Mouse (Mus musculus) layer of hippocampus, adult 2 months (tissue): ENCODE data around the gene Gpsm3. TPM values are rescaled to one million over a fixed set of nuclear protein-coding genes. Genes with fewer than 3 reads are reported as not detected.

Source experiments
- DNase-seq, 2 experiments: peaks; one replicate each; pipeline ENCODE4 v3.0.0; 2022; ENCODE audit warnings: low spot score in 2 of 2
- H3K27ac ChIP-seq: fragments of 200-600 bp; 2 replicates; pipeline ENCODE4 v1.8.1; 2022
- H3K4me3 ChIP-seq: fragments of 200-600 bp; 2 replicates; pipeline ENCODE4 v1.8.1; 2022; ENCODE audit warnings: mild to moderate bottlenecking
- CTCF ChIP-seq: fragments of 200-600 bp; conservative IDR thresholded peaks from 2 replicates; pipeline ENCODE4 v1.8.1; 2022; ENCODE audit warnings: antibody characterized with exemption, mild to moderate bottlenecking, moderate library complexity
- total RNA-seq, 2 experiments: library from RNA; stranded (reverse); gene quantifications; 2 replicates each; pipeline ENCODE4 v1.2.3; 2021

Gpsm3 gene
- total RNA-seq, 2 experiments from 2014 or later, result 2.4 to 2.5 TPM

- TF ChIP-seq CTCF, result no peak
- Histone ChIP-seq H3K4me3 (peak overlapping the region; percentile 84), H3K27ac (peak overlapping the region; percentile 99; the same call in 1 of the 2 replicates)
- no peak for DNase-seq
Observed at GRCm38 (mm10) chr17:34593752-34594525, 4.3 kb downstream of the Gpsm3 start.

GRCm38 (mm10) chr17:34596098-34596497 is 6.5 kb downstream of the Gpsm3 start:
- Histone ChIP-seq H3K4me3 (no peak overlapping the region), H3K27ac (no peak overlapping the region)
- no peak for DNase-seq
- TF ChIP-seq CTCF, result no peak

DNA sequence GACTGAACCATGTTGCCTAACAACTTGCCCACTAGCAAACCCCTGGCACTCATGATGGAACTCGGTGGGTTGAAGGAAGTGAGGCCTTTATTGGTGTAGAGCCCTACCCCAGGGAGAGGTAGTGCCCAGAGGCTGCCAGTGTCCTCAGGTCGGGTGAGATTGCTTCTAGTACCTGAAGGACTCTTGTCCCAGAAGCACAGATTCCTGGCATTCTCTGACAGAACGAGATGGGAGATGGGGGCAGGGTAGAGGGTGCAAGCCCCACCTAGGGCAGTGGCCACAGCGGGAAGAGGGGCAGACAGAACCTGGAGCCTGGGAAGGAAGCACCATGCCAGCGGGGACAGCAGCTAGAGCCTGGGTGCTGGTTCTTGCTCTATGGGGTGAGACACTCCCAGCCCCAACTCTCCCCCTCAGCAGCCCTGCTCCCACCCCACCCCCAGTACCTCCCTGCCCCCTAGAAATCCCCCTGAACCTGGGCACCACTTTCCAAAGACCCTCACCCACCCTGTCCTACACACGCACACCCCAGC is 8.0 kb downstream of the Gpsm3 start, which contains the start of gene Ager:
Gene Ager (plus strand): TSS at position 297 of the 530 bp plus-strand sequence.
- TF ChIP-seq CTCF, result no peak
- no peak for DNase-seq

DNA sequence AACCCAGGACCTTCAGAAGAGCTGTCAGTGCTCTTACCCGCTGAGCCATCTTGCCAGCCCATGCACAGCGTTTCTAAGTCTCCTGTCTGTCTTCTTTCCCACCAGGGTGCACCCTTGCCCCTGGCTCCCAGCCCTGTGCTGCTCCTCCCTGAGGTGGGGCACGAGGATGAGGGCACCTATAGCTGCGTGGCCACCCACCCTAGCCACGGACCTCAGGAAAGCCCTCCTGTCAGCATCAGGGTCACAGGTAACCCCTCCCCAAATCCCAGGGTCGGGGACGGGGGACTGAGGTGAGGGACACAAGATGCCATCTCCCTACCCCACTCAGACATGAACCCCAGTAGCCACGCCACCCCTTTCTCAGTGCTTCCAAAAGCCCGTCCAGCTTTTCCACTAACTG is 10.3 kb downstream of the Gpsm3 start:
- Histone ChIP-seq H3K27ac (no peak overlapping the region), H3K4me3 (no peak overlapping the region)
- DNase-seq, result no peak
- no peak for TF ChIP-seq CTCF

More for the DNA sequence above, 8.0 kb downstream of the Gpsm3 start, which contains the start of gene Ager:
- Histone ChIP-seq H3K4me3 (no peak within 1 kb of the TSS), H3K27ac (no peak within 1 kb of the TSS)

DNA sequence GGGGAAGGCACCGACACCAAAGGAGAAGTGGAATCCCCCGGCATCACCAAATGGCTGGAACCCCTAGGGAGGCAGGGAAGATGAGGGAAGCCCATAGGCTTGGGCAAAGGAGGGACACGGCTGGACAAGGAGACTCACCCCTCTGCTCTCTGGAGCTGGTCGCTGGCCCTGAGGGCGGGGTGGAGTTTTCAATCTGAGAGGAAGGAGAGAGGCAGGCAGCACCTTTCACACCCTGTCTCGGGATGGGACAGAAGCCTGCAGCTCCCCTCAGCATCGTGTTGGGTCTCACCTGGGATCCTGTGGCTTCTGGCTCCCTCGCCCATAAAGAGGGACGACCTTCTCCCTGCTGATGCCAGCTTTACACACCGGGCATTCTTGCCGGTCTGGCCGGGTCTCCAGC is 12.2 kb downstream of the Gpsm3 start:
- DNase-seq, result no peak
- no peak for TF ChIP-seq CTCF
- no peak overlapping the region for H3K27ac ChIP-seq
- no peak overlapping the region for H3K4me3 ChIP-seq

DNA sequence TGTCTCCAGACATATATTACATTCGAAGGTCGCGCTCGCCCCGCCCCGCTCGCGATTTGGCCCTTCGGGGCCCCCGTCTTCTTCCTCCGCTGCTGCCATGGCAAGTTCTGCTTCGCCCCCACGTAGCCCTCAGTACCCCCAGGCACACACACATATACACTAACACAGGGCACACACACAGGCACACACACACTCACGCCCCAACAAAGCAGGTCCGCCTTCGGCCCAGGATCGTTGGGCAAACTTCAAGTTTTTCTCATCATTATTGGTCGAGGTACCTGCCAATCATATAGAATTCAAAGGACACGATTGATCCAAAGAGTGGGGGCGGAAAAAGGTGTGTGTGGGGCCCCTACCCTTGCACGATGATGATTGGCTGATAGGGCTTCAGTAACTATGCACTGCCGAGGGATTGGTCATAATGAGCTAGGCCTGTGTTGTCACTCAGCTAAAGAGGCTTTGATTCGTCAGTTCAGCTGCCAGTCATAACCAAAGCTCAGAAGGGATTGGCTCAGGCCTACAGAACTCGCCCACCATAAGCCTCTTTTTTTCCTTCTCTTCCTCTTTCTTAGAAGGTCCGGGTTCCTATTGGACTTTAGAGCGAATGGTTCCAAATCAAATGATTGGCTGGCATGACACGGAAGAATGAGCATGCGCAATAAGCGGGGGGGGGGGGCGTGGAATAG is 13.9 kb downstream of the Gpsm3 start, which contains the start of gene Rnf5:
Gene Rnf5 (minus strand): TSS at position 316 of the 686 bp plus-strand sequence.
- peak within 1 kb of the TSS; percentile 91 for H3K4me3 ChIP-seq
- DNase-seq, result peak; percentile 96 to 100
- TF ChIP-seq CTCF, result no peak
- H3K27ac ChIP-seq, result peak within 1 kb of the TSS; percentile 99

DNA sequence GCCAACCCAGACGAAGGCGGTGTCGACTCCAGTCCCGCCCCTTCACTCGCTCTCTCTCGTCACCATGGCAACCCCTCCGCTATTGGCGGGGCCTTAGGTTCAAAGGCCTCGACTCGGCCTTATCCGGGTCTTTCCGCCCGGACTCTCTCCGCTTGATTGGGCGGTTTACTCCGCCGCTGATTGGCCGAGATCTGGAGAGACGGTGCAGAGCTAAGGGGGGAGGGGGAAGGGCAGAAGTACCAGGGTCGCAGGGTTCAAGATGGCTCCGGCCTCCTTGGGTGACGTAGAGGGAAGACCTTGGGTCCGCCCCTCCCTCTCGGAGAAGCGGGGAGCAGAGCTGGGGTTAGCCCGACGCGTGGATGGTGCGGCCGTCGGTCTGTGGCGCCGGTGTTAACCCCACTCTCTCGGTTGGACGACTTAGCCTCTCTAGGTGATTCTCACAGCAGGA is 14.5 kb downstream of the Gpsm3 start, which contains the start of gene Agpat1:
Gene Agpat1 (plus strand): TSS at position 202 of the 448 bp plus-strand sequence.
- peak; percentile 97 to 99 for DNase-seq
- Histone ChIP-seq H3K4me3 (peak within 1 kb of the TSS; percentile 91), H3K27ac (peak within 1 kb of the TSS; percentile 99)
- TF ChIP-seq CTCF, result no peak

DNA sequence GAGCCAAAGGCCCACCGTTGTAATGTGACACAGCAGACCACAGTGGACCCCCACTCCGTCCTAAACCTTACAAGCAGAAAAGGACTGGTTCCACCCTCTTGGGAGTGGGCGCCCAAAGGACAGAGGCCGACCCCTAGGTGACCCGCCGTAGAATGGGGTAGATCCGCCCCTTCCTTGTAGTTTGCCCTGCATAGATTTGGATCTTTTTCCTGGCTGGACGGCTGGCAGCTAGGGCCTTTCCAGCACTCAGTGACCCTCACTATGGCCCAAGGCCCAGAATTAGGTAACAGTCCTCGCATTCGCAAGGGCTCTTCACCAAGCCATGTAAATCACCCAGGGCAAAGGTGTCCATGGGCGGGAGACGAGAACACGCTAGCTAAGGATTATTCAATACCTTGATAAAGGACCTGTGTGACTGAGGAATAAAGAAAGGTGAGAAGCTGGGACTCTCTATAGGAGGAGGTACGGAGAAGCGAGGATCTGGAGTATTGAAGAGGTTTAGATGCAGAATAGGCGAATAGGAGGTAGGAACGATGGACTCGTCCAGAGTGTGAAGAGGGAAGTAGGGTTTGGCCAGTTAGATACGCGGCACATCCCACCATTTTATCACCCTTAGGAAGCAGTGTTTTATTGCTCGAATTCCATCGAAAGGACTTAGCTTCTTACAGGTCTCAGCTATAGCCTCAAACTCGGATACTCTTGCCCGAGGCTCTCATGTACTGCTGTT is 15.1 kb downstream of the Gpsm3 start:
- Histone ChIP-seq H3K4me3 (peak overlapping the region; percentile 91), H3K27ac (peak overlapping the region; percentile 99)
- no peak for TF ChIP-seq CTCF
- DNase-seq, result no peak

DNA sequence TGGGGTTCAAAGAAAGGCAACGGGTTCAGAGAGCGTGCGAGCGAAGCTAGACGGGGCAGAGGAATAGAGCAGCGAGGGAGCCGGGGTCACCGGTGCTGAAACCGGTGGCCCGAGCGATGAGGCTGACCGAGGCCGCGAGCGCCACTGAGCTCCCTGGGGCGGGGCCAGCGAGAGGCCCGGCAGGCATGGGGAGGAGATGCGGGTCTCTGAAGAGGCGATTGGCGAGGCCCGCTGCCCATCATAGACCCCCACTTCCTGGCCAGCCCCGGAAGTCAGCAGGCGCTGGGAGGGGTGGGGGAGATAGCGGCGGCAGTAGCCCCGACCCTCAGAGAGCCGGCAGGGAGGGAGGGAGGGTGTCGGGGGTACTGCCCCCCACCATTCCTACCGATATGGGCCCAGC is 16.0 kb downstream of the Gpsm3 start:
- no peak for TF ChIP-seq CTCF
- H3K27ac ChIP-seq, result peak overlapping the region; percentile 99
- DNase-seq, result peak; percentile 97

GRCm38 (mm10) chr17:34606186-34607039 is 16.8 kb downstream of the Gpsm3 start:
- Histone ChIP-seq H3K27ac (peak overlapping the region; percentile 99), H3K4me3 (peak overlapping the region; percentile 91)
- TF ChIP-seq CTCF, result no peak
- DNase-seq, result no peak

More for the DNA sequence above, 16.0 kb downstream of the Gpsm3 start:
- H3K4me3 ChIP-seq, result peak overlapping the region; percentile 91

DNA sequence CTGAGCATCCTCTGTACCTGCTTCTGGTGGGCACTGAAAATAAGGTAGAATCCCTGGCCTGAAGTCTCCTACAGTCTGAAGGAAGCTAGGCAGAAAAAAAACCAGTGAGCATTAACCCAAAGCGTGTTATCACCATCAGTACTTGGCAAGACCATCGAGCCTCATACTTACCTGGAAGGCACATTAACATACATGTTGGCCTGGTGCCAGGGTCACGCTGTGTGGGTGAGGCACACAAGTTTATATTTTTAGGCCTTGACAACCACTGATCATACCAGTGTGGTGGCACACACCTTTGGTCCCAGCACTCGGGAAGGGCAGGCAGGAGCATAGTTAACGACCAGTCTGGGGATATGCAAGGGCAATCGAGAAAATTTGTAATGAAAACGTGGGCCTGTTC is 18.4 kb downstream of the Gpsm3 start:
- TF ChIP-seq CTCF, result no peak
- no peak for DNase-seq
- H3K4me3 ChIP-seq, result no peak overlapping the region
- no peak overlapping the region for H3K27ac ChIP-seq

DNA sequence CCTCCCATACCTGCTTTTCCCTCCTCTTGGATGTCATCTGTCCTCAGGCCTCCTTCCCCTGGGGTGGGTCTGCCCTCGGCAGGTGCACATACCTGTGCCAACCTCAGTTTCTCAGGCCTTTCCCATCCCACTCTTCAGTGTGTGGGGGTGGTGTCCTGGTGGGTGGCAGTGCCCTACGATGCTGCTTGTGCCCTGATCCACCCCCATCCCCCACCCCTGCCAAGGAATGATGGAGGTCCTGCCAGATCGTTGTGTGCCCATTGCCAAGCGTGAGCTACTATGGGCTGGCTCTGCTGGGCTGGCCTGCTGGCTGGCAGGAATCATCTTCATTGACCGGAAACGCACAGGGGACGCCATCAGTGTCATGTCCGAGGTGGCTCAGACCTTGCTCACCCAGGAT is 21.4 kb downstream of the Gpsm3 start:
- TF ChIP-seq CTCF, result no peak
- Histone ChIP-seq H3K4me3 (no peak overlapping the region), H3K27ac (no peak overlapping the region)
- DNase-seq, result no peak
